Mouse (Mus musculus): ENCODE data around the gene Ifng. TPM values are rescaled to one million over a fixed set of nuclear protein-coding genes. Genes with fewer than 3 reads are reported as not detected.

The Ifng gene
- 4.5 TPM for polyA plus RNA-seq (2017; shearing (Covaris generic))

DNA sequence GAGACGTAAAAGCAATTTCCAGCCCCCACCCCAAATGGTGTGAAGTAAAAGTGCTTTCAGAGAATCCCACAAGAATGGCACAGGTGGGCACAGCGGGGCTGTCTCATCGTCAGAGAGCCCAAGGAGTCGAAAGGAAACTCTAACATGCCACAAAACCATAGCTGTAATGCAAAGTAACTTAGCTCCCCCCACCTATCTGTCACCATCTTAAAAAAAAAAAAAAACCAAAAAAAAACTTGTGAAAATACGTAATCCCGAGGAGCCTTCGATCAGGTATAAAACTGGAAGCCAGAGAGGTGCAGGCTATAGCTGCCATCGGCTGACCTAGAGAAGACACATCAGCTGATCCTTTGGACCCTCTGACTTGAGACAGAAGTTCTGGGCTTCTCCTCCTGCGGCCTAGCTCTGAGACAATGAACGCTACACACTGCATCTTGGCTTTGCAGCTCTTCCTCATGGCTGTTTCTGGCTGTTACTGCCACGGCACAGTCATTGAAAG lies at the start of gene Ifng:
Gene Ifng, plus strand, starts transcription at position 305 of the 499 bp plus-strand sequence.

Other genes with a start within 250 kb of the Ifng start
- gene Il22, start 236.1 kb upstream of the Ifng start, polyA plus RNA-seq (2017; shearing (Covaris generic)), result not detected
- gene Gm32717, start 200.3 kb upstream of the Ifng start, polyA plus RNA-seq (2017; shearing (Covaris generic)), result 0.08 TPM
- 0.08 TPM for gene Gm32802, start 182.4 kb upstream of the Ifng start, polyA plus RNA-seq (2017; shearing (Covaris generic))
- gene Iltifb, start 146.0 kb upstream of the Ifng start, polyA plus RNA-seq (2017; shearing (Covaris generic)), result not detected
- 0.20 TPM for gene Gm9040, start 114.1 kb upstream of the Ifng start, polyA plus RNA-seq (2017; shearing (Covaris generic))
- gene Gm9044, start 108.6 kb upstream of the Ifng start, polyA plus RNA-seq (2017; shearing (Covaris generic)), result 0.20 TPM
- not detected for gene Gm9045, start 103.2 kb upstream of the Ifng start, polyA plus RNA-seq (2017; shearing (Covaris generic))
- gene Gm9046, start 97.8 kb upstream of the Ifng start, polyA plus RNA-seq (2017; shearing (Covaris generic)), result not detected
- gene Gm9048, start 92.4 kb upstream of the Ifng start, polyA plus RNA-seq (2017; shearing (Covaris generic)), result not detected
- gene Gm9049, start 86.9 kb upstream of the Ifng start, polyA plus RNA-seq (2017; shearing (Covaris generic)), result not detected

Measured in CD4-positive, CD25-positive, alpha-beta regulatory T cell (primary cell).